Mouse (Mus musculus): ENCODE data around the gene Olfr554.
"Not testable (repeated sequence)": the region's sequence is repeated elsewhere in the genome, so short reads cannot be mapped to it uniquely, and the experiment has no call there.

Gene Olfr554

DNA sequence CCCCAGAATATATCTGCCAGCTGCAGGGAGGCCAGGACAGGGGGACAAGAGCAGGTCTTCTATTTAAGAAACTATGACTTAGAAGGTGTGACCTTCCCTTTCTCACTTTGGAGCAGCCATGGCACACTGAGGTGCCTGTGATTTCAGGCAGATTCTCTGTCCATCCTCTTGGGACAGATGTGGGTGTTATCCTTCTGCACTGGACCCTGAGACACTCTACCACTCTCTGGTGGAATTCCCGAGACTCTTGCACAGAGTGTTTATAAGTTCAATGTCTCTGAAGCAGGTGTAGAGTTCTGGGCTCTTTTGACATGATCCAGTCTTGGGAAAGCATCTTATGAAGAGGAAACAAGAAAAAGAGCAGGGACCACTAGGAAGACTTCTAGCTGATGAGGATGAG is at the start of gene Olfr554:
Gene Olfr554, plus strand, starts transcription at position 301 of the 400 bp plus-strand sequence.
- no peak for DNase-seq (ENCODE audit: low spot score)

DNA sequence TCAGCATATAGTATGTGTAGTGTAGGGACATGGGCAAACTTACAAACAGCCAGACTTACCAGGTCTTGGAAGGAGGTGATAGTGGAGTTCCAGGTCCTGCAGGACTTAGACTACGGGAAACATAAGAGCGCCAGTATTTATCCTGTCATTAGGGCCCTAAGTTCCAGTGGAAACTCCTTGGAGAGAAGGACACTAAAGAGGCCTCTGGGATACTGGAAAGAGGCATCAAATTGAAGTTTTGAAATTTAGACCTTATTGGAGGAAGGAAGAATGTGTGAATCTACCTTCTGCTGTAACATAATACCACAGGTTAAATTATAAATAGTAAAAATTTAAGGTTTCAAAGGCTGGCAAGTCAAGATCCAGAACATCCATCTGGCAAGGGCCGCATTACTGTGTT is 46.4 kb upstream of the Olfr554 start, which contains the start of gene Olfr551:
Gene Olfr551, minus strand, starts transcription at position 101 of the 400 bp plus-strand sequence.
- no peak for DNase-seq (ENCODE audit: low spot score)

DNA sequence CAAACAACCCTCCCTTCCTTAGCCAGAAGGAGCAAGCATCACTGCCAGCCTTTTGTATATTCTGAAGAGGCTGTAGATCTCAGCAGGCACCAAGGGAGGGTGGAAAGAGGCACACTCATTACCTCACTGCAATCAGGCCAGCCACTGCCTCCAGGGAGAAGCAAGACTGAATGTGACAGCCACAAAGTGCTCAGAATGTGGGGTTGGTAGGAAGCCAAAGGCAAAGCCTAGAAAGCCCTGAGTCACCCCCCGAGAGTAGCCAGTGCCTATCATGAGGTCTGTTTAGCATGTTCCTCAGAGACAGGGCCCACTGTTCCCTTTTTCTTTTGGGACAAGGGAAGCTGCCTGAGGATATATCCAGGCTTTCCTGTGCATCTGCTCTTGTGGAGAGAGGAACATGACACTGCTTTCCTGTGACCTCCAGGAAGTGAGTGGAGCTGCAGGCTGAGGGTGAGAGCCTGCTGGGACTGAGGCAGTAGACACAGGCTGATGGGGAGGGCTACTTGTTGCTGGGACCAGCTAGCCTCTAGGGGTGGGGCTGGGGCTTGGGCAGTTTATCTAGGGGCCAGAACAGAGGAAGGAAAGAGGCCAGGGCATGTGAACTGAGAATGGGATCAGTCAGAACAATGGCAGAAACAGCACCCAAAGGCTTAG is 40.7 kb upstream of the Olfr554 start, which contains the start of gene Olfr552:
Gene Olfr552, plus strand, starts transcription at position 393 of the 654 bp plus-strand sequence.
- DNase-seq (ENCODE audit: low spot score): no peak

DNA sequence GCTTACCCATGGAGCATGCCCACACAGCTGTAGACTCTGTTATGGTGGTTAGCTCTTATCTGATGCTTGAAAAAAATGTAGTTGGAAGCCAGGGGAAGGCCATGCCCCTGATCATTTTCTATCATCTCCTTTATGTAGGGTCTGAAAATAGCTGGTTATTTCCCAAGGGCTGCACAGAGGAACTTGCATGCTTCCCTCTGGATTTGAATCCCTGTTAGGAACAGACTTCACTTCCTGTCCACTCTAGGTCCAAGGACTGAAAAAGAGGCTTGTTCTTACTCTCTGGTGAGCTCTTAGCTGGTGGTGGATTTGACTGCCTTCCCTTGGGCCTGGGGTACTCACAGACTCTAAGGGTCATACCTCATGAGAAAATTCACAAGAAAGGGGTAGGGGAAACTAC is 20.1 kb upstream of the Olfr554 start, which contains the start of gene Olfr553:
Gene Olfr553, minus strand, starts transcription at position 101 of the 400 bp plus-strand sequence.
- no peak for DNase-seq (ENCODE audit: low spot score)

DNA sequence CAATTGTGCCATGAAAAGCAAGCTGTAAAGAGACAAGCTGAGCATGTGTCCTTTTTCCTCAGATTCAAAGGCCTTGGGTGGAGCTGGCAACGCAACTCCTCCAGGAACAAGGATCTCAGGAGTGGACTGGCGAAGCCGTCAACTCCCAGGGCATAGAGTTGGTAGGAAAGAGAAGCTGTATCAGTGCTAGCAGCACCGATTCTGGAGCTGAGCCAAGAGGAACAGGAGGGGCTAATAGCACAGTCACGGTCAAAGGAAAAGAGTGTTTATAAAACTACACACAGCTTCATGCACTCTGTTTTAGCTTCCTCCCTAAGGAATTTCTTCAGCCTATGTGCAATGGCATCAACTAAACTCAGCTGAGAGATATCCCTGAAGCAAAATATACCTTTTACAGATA is 18.6 kb upstream of the Olfr554 start:
- peak; percentile 1 for DNase-seq (ENCODE audit: low spot score)

DNA sequence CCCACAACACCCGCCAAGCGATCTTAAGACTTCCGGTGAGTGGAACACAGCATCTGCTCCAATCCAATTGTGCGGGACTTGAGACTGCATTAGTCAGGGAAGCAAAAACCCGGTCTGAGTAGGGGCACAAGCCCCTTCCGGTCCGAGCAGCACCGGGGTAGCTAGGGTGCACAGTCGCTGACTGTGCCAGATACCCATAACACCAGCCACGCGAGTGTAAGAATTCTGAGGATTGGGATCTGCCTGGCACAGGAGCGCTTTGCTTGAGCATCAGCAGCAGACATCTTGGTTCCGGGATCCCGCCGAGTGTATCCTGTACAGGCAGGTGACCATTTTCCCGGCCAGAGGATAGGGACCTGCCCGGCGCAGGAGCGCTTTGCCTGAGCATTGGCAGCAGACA is 17.9 kb upstream of the Olfr554 start:
- DNase-seq (ENCODE audit: low spot score): not testable (repeated sequence)

DNA sequence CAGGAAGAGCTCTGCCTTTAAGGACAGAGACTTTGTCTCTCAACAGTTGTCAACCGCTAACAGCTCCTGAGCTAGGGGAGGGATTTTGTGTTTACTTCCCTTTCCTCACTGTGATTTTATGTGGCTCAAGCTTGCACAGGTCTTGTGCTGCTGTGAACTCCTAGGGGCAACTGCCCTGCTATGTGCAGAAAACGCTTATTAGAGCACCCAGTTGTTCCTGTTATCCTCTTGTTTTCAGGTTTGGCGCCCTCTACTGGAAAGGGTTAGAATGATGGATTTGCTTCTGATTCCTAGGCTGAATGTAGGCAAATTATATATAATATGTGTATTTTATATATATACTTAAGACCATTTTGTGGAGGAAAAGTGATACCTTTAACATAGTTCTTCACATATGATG is 1.6 kb upstream of the Olfr554 start:
- peak; percentile 56 for DNase-seq (ENCODE audit: low spot score)

DNA sequence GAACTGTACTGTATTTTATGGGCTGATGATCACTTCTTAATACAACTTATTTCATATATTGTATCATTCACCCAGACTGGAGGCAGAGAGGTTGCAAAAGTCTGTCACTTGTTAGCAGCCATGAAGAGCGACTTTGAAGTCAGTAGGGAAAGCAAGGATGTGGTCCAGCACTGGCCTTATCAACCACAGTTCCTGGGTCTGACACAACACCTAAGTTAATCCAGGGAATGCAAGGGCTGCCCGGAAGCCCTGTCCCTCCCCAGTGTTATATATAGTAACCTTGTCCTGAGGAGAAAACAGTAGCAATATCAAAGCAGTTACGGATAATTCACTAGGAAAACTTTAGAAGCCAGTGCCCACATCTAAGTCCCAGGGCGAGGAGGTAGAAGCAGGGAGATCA is 6.7 kb downstream of the Olfr554 start:
- DNase-seq (ENCODE audit: low spot score): not testable (repeated sequence)

DNA sequence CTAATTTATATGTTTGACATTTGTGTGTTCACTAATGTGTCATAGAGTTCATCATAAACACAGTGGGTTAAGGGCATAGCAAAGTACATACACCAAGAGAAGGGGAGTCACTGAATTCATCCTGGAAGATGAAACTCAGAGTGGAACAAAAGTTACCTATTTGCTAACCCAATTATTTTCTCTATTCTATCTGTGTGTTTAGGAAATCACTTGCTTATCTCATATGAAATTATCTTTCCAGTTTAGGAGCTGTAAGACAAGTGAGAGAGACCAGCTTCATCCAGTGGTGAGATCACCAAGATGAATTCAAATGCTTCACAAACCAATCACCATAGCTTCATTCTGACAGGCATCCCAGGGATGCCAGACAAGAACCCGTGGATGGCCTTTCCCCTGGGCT is 20.3 kb downstream of the Olfr554 start, which contains the start of gene Olfr555:
Gene Olfr555, plus strand, starts transcription at position 301 of the 400 bp plus-strand sequence.
- DNase-seq (ENCODE audit: low spot score): no peak

DNA sequence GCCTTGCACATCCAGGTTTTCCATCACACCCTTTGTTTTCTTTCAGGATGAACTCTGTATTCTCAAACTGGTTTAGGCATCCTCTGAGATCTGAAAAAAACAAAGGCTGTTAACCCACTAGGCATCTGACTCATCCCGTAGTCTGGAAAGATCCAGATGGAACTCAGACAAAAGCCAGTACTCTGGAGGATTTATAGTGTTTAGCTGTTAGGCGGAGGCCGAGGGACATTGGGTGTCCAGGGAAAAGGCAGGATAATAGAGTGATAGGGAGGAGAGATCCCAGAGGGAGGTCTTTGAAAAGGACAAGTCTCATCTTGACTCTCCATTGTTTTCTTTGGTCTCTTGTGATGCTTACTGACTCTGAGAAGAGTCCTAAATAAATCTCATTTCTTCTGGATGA is 26.4 kb downstream of the Olfr554 start, which contains the start of gene Olfr556:
Gene Olfr556, plus strand, starts transcription at position 301 of the 400 bp plus-strand sequence.
- DNase-seq (ENCODE audit: low spot score): no peak

DNA sequence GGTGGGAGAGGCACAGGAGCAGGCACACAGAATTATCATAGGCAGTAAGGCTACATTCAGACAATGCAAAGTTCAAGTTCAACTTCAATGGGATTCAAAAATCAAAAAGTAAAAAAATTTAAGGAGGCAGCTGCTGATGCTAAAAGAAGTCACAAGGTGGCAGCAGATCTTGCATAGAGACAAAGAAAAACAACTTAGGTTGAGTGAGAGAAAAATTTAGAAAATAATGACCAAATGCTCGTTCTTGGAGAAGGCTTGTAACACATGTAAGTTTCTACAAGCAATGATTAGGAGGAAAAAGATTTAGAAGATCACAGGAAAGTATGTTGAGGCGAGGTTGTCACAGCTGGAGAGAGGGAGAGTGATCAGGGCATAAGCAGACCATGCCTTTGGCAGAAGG is 27.1 kb downstream of the Olfr554 start:
- peak; percentile 54 for DNase-seq (ENCODE audit: low spot score)

DNA sequence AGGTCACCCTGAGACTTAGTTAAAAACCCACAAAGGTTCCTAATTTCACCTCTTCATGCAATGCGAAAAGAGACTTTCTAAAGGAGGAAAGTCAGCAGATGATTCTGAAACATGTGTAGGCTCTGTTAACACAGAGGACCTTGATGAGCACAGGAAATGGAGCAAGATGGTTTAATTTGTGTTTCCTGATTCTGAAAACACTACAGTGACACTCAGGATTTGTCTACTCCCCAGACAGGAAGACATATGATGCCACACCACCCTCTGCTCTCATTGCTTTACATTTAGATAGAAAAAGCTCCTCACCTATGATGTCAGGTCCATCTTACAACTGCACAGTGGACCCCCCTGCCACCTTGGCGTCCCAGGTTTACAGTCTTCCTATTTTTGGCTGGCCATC is 38.0 kb downstream of the Olfr554 start:
- DNase-seq (ENCODE audit: low spot score): no peak

DNA sequence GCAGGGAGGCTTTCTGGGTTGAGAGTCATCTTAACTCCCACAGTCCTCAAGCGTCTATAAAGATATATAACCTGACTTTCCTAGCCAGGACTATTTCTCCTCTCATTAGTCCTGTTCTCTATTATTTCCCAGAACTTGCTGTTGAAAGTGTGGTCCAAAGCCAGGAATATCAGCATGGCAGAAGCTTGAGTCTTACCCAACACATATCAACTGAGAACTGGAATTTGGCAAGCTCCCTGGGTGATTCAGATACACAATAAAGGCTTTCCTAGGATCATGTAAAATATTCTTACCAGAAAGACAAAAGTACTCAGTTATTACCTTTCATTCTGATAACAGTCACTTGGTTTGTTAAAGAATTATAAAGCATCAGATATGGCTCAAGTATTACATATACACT is 43.7 kb downstream of the Olfr554 start:
- DNase-seq (ENCODE audit: low spot score): no peak

DNA sequence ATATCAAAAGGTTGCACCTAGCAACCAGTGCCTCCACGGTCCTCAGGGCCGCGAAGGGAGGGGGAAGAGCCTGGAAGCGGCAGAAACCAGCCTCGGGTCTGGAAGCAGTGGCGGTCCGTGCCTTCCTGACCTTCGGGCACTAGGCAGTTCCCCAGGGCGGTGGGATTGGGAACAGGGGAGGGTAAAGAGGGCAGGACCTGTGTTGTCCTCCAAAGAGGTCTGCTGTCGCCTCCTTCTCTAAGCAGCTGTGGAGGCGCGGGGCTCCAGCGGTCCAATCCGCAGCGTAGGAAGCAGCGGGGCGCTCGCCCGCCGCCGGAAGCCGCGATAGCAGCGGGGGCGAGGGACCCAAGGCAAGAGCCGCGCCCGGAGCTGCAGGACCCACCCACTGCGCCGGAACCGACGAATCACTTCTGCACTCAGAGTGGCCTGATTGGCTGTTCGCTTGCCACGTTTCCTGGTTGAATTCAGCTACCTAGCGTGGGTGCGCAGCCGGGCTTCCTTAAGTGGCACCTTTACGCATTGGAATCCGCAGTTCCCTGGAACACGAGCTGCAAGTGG is 48.8 kb downstream of the Olfr554 start, which contains the start of gene Trim68:
Gene Trim68, minus strand, starts transcription at position 384 of the 558 bp plus-strand sequence.
- DNase-seq (ENCODE audit: low spot score): peak; percentile 96

Data from embryo, embryonic 10.5 days (tissue).